Mouse (Mus musculus) right cerebral cortex, postnatal 25 days (tissue): ENCODE results near the gene Rnf19b.
A peak's percentile ranks its signal among the peaks of the same experiment; 100 is the strongest.

Source experiments
- DNase-seq: peaks from one replicate; pipeline ENCODE4 v3.0.0; 2022

Gene Rnf19b

GRCm38 (mm10) chr4:129058207-129059092 lies at the start of gene Rnf19b:
Gene Rnf19b, plus strand, starts transcription at chr4:129058271.
- DNase-seq = peak; percentile 48

GRCm38 (mm10) chr4:129008672-129009071 lies 49.4 kb upstream of the Rnf19b start:
- no peak for DNase-seq

GRCm38 (mm10) chr4:129009521-129009920 lies 48.5 kb upstream of the Rnf19b start:
- no peak for DNase-seq

- no peak for DNase-seq
Measured at GRCm38 (mm10) chr4:129011604-129012121, 46.4 kb upstream of the Rnf19b start.

- no peak for DNase-seq
Measured at GRCm38 (mm10) chr4:129013151-129013864, 44.8 kb upstream of the Rnf19b start.

GRCm38 (mm10) chr4:129016329-129016728 lies 41.7 kb upstream of the Rnf19b start:
- no peak for DNase-seq

GRCm38 (mm10) chr4:129017150-129017549 lies 40.9 kb upstream of the Rnf19b start:
- no peak for DNase-seq

- no peak for DNase-seq
Measured at GRCm38 (mm10) chr4:129018788-129019435, 39.2 kb upstream of the Rnf19b start.

GRCm38 (mm10) chr4:129019788-129020187 lies 38.3 kb upstream of the Rnf19b start:
- DNase-seq = peak; percentile 46

GRCm38 (mm10) chr4:129020454-129020853 lies 37.6 kb upstream of the Rnf19b start:
- peak; percentile 70 for DNase-seq

- no peak for DNase-seq
Measured at GRCm38 (mm10) chr4:129021426-129021825, 36.6 kb upstream of the Rnf19b start.

GRCm38 (mm10) chr4:129021886-129022285 lies 36.2 kb upstream of the Rnf19b start:
- no peak for DNase-seq

GRCm38 (mm10) chr4:129023884-129024283 lies 34.2 kb upstream of the Rnf19b start:
- no peak for DNase-seq

GRCm38 (mm10) chr4:129024775-129025174 lies 33.3 kb upstream of the Rnf19b start:
- DNase-seq = no peak

GRCm38 (mm10) chr4:129025707-129026106 lies 32.4 kb upstream of the Rnf19b start:
- no peak for DNase-seq

- DNase-seq = no peak
Measured at GRCm38 (mm10) chr4:129030746-129031145, 27.3 kb upstream of the Rnf19b start.

- no peak for DNase-seq
Measured at GRCm38 (mm10) chr4:129031408-129031965, 26.6 kb upstream of the Rnf19b start.

GRCm38 (mm10) chr4:129032133-129032962 lies 25.7 kb upstream of the Rnf19b start:
- DNase-seq = no peak

- DNase-seq = peak; percentile 52
Measured at GRCm38 (mm10) chr4:129032963-129033951, 24.8 kb upstream of the Rnf19b start.

- DNase-seq = no peak
Measured at GRCm38 (mm10) chr4:129034224-129034623, 23.8 kb upstream of the Rnf19b start.
